In genomic region chr1:53942468-53942867, GRCm38 (mm10) we compare ENCODE assay signal across 28 mouse cellular contexts.
"Had no signal": no experiment of that assay in that cellular context is flagged by ENCODE, and none has a peak within 500 bp of the region (broad histone marks: within the 10 kb centered on the region; RNA-seq: fewer than 3 reads in every experiment).

No protein-coding gene starts in this region.

- H3K27me3 ChIP-seq: heart, embryonic 13.5 days; heart, embryonic 15.5 days; hindbrain, embryonic 12.5 days; intestine, embryonic 15.5 days; limb, embryonic 13.5 days; liver, embryonic 13.5 days; liver, embryonic 15.5 days had no signal

- H3K4me2 ChIP-seq: heart, embryonic 11.5 days; heart, embryonic 13.5 days; heart, embryonic 15.5 days; hindbrain, embryonic 12.5 days; hindbrain, embryonic 14.5 days; intestine, embryonic 15.5 days; limb, embryonic 13.5 days; liver, embryonic 11.5 days; liver, embryonic 13.5 days; liver, embryonic 15.5 days had no signal

- H3K36me3 ChIP-seq: heart, embryonic 13.5 days; heart, embryonic 15.5 days; hindbrain, embryonic 10.5 days; hindbrain, embryonic 12.5 days; intestine, embryonic 15.5 days; limb, embryonic 13.5 days; liver, embryonic 13.5 days; liver, embryonic 15.5 days had no signal

- H3K4me1 ChIP-seq: intestine, embryonic 15.5 days; liver, embryonic 13.5 days; liver, embryonic 15.5 days had no signal

- DNase-seq: gastrocnemius, adult 2 months; gastrocnemius, postnatal 10 days; gastrocnemius, postnatal 25 days; heart, adult 2 months; heart, postnatal 14 days; heart, postnatal 4 days; kidney, adult 18-20 months; kidney, adult 8-10 months; kidney, postnatal 10 days; kidney, postnatal 25 days; kidney, postnatal 4 days; liver; liver, embryonic 13.5 days had no signal

- H3K9me3 ChIP-seq: heart, embryonic 13.5 days; heart, embryonic 15.5 days; hindbrain, embryonic 10.5 days; hindbrain, embryonic 12.5 days; intestine, embryonic 15.5 days; limb, embryonic 13.5 days; liver, embryonic 13.5 days; liver, embryonic 15.5 days had no signal

- ATAC-seq: hindbrain, embryonic 16.5 days; inflammation-experienced regulatory T-cells, adult 6 months; intestine, embryonic 15.5 days; intestine, postnatal 0 days had no signal

- H3K4me3 ChIP-seq: gastrocnemius, adult 2 months; heart, adult 2 months; heart, embryonic 13.5 days; heart, embryonic 15.5 days; hindbrain, embryonic 10.5 days; hindbrain, embryonic 12.5 days; intestine, embryonic 15.5 days; layer of hippocampus, adult 2 months; left cerebral cortex, adult 2 months; limb, embryonic 13.5 days; liver, embryonic 13.5 days; liver, embryonic 15.5 days had no signal

- H3K27ac ChIP-seq: gastrocnemius, adult 2 months; heart, adult 2 months; heart, embryonic 13.5 days; heart, embryonic 15.5 days; hindbrain, embryonic 10.5 days; hindbrain, embryonic 12.5 days; hindbrain, embryonic 14.5 days; intestine, embryonic 15.5 days; layer of hippocampus, adult 2 months; left cerebral cortex, adult 2 months; limb, embryonic 13.5 days; liver, embryonic 13.5 days; liver, embryonic 15.5 days had no signal

- H3K9ac ChIP-seq: heart, embryonic 13.5 days; heart, embryonic 15.5 days; hindbrain, embryonic 12.5 days; hindbrain, embryonic 14.5 days; intestine, embryonic 15.5 days; limb, embryonic 13.5 days; liver, embryonic 13.5 days; liver, embryonic 15.5 days had no signal
